Mouse (Mus musculus): ENCODE measurements at regions not wholly inside any gene's neighbourhood (a gene's known extent, or its start where the extent isn't known, plus 50 kb on each side); places are given as distances from the start of the nearest gene placed in this dataset.

DNA sequence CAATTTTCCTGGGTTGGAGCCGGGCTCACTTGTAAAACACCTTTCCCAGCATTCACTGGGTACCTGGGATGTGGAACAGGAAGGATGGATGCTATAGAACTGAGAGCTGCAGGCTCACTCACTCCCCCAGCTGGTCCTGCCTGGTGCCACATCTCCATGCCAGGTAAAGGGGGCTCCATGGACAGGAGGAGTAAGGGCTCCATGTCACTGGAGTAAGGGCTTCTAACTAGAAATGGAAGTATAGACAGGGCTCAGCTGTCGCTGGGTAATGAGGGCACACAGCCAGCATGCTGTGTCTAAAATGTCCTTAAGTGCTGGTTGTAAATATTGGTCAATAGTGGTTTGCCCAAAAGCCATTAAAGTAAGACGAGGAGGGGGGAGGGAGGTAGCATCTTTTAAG lies 99.4 kb upstream of the Gpr12 start:
- DNase-seq (ENCODE audit: low spot score), result no peak

DNA sequence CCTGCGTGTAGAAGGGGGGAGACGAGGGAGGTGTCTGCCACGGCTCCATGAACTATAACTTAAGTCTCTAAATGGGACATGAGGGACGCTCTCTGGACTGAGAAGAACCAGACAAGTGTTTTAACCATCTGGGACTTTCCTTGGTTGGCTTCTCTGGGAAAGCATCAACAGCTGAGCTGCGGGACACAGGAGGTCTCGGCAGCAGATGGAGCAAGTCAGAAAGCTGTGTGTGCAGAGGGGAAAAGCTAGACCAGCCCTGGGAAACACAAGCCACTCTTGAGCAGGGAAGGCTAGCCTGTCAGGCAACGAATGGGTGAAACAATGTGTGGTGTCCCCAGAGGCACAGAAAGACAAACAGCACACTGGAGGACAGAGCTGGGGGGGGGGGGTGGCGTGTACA lies 98.5 kb upstream of the Gpr12 start:
- DNase-seq (ENCODE audit: low spot score), result no peak

DNA sequence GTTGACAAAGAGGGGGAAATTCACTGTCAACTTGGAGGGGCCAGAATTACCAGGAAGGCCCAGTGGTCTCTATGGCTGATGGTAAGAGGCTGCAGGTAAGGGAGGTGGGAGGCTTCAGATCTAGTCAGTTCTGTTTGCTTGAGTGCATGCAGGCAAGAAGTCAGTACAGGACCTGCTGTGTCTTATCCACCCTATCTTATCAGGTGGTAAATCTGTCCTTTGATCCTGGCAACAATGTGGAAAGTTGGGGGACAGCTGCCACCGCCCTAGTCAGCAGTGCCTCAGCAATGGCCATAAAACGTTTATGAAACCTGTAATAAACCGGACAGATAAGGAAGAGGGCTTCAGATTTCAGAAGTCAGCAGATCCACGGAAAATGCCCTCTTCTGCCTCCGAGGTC lies 97.9 kb upstream of the Gpr12 start:
- DNase-seq (ENCODE audit: low spot score), result no peak

DNA sequence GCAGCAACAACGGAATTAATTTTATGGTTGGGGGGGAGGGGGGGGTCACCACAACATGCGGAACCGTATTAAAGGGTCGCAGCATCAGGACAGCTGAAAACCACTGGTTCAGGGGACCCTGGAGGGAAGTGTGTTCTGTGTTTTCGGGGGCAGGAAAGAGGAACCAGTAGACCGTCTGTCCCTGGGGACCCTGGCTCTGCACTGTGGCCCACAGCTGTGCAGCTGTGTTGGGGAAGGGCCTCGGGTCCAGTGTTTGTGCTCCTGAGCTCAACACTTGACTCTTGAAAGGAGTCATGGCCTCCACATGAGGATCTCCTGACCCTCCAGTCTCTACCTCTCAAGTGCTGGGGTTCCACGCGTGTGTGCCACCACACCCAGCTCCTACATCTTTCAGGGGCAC lies 96.5 kb upstream of the Gpr12 start:
- no peak for DNase-seq (ENCODE audit: low spot score)

DNA sequence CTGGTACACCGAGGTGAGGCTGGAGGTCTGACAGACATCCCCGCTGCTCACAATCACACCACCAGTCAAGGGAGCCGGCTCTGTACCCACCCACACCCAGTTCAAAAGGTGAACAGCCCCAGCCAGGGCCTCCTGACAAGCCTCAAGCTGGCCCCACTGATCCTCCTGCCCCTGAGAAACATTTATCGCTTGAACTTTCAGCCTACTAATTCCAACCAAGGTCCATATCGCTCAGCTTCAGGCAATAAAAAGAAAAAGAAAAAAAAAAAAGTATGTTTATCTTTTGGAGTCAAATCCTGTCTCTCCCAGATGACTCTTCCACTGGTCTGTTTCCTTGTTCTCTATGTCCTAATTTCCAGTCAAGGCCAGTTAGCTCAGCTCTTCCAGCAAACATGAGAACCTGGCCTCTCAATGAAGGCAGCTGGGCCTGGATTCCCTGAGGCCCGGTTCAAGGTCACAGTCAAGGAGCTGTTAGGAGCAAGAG lies 94.2 kb upstream of the Gpr12 start:
- DNase-seq (ENCODE audit: low spot score), result no peak

DNA sequence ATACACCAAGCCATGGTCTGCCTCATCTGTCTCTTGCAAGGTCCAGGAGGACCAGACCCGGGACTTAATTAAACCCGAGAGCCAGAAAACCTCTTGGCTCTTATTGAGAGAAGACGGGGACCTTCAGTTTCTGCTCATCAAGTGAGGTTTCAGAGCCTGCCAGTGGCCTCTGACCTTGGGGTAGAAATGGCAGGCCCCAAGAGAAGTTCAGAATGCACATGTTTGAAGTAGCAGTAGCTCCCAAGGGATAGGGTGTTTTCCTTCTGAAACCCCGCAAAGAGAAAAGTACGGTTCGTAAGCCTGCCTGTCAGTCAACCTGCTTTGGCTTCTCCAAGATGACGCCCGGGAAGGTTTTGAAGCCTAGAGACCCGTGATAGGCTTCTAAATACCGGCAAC lies 93.7 kb upstream of the Gpr12 start:
- DNase-seq (ENCODE audit: low spot score), result no peak

DNA sequence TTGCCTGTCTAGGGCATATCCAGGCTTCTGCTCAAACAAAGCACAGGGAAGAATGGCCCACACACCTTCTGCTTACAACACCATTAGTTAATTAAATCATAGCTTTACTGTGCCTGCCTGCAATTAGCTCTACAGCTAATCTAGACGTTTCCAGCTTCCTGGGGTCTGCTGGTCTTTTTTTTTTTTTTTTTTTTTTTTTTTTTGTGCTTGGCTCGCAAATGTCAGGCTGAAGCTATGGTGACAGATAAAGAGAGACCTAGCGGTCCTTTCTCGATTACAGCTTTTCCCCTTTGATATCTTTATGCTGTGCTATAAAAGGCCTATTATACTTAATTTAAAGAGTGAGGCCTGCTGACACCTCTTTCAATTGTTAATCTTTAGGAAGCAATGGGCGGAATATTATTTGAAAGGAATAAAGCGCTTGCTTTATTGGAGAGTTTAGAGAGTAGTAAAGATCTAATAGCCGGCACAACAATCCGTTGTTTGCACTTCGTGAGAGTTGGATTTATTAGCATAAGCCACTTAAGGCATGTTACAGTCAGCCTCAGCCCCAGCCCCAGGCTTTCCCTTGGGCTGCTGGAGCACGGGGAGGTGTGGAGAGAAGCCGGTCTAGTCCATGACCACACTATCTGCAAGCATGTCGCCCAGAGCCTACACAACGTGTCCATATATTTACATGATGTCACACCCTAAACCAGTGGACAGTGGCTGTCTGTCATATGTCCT lies 93.2 kb upstream of the Gpr12 start:
- DNase-seq (ENCODE audit: low spot score), result no peak

DNA sequence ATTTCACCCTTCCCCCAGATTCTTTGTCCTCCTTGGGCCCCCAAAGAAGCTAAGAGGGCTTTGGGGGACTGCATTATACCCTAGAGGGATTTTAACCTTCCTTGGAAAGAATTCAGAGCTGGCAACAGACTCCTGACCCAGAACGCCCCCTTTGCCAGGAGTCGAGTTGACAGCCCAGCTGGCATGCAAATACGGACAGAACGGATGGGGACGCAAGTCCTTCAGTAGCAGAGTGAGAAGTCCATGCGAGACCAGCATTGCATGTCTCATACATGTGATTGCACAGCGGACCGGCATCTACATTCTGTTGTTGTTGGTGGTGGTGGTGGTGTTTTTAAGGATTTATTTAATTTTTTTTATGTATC lies 92.1 kb upstream of the Gpr12 start:
- DNase-seq (ENCODE audit: low spot score), result no peak

DNA sequence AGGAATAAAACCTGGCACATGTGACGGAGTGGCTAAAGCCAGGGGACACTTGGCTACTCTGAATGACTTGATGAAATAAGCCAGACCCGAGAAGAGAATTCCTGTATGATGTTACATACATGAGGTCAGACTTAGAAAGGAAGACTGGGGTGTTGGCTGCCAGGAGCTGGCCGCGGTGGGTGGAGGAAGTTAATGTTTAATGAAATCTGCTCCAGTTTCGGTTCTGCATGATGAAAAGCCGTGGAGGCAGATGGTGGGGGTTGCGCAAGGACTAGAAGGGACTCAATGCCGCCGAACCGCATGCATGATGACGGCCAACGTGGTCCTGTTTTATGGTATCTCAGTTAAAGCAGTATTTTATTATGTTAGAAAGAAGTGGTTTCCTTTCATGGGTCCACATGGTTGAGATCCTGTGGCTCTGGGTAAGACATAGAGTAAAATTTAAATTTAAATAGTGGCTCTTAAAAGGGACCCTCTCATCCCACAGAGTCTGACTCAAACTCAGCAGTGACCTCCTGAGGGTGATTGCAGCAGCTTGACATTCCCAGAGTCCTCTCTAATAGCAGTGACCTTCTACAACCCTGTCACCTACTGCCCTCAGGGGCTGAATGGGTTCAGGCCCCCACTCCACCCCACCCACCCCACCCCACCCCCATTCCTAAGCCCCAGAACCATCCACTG lies 91.6 kb upstream of the Gpr12 start:
- no peak for DNase-seq (ENCODE audit: low spot score)

DNA sequence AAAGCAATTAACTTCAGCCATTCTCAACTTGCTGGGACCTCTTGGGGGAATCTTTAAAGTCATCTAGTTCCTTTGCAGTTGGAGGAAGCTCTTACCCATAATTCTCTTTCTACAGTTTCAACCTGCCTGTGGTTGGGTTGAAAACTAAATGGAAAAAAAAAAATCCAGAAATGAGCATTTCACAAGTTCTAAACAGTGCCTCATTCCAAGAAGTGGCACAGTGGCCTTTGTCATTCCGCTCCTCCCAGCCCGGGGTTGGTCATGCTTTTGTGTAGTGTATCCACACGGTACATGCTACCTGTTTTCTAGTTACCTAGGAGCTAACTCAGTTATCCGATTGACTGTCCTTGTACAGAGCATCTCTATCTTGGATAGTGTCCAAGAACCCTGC lies 90.8 kb upstream of the Gpr12 start:
- no peak for DNase-seq (ENCODE audit: low spot score)

DNA sequence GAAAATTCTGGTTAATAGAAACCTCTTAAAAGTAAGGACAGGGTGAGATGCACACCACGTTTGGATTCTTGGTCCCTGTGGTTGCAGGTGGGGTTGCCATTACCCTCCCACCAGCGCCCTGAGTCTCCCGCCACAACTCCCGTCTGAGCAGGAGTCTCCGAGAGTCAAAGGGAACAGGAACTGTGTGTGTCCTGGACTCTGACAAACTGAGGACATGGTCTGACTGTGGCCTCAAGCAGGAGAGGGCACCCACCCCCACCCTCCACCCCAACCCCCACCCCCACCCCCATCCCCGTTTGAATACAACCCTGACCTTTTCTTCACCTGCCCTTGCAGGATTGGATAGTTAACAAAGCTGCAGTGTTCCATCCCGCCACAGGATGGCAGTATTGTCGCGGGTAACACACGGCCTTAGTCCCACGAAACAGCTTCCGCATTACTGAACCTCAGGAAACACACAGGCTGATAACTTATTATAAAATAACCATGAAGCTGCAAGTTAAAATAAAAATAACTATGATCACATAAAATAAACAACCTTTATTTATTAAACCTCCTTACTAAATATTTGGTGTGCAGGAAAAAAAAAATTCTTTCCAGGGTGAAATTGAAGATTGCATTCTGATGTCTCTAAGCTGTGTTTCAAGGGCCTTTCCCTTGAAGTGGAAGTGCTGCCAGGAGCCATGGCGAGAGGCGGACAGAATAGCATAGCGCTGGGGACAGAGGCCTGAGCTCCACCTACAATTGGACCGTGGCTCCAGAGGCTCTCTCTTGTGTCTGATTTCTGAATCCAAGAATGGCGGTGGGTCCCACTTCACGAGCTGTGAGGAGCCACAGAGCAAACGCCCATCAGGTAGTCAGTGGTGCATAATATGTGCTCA lies 90.2 kb upstream of the Gpr12 start:
- DNase-seq (ENCODE audit: low spot score), result peak; percentile 31

DNA sequence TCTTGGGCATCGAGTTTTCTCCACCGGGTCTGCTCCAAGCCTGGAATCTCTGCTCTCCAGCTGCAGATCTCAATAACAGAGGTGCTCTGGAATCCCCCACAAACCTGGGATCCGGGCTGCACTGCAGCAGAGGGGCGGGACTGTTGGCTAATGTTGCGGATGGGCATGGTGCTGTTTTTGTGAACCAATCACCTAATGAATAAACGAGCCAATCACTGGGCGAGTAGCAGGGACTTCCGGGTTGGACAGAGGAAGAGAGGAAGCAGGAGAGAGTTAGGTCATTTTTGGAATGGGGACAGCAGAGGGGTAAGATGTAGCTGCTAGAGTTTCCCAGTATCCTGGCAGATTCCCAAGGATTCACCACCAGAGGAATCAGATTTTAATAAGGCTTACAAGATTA lies 76.7 kb upstream of the Gpr12 start:
- no peak for DNase-seq (ENCODE audit: low spot score)

DNA sequence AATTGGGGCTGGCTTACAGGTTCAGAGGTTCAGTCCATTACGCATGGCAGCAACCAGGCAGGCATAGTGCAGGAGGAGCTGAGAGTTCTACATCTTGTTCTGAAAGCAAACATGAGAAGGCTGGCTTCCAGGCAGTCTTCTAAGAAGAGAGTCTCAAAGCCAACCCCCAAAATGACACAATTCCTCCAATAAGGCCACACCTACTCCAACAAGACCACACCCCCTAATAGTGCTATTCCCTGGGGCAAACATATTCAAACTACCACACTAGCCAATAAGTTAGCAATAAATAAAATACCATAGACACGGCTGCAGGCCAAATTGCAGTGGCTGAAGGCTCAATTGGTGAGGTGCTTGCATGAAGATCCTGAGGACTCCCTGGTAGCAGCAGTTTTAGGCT lies 72.2 kb upstream of the Gpr12 start:
- DNase-seq (ENCODE audit: low spot score), result no peak

DNA sequence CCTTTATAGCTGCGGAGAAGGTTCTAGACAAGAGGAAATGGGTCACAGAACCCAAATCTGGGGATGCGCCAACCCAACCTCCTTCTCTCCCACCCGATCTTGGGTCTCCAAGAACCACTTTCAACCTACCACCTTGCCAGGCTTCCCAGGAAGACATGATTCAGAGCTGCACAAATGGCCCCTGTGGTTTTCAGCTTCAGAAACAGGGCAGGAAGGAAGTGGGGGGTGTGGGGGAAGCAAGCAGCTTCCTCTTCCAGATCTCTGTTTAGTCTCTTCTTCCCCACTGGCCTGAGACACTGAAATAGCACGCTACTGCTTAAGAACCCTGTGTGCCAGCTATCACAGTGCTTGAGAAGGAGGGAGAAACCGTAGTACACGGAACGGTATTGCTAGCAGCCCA lies 70.4 kb upstream of the Gpr12 start:
- no peak for DNase-seq (ENCODE audit: low spot score)

DNA sequence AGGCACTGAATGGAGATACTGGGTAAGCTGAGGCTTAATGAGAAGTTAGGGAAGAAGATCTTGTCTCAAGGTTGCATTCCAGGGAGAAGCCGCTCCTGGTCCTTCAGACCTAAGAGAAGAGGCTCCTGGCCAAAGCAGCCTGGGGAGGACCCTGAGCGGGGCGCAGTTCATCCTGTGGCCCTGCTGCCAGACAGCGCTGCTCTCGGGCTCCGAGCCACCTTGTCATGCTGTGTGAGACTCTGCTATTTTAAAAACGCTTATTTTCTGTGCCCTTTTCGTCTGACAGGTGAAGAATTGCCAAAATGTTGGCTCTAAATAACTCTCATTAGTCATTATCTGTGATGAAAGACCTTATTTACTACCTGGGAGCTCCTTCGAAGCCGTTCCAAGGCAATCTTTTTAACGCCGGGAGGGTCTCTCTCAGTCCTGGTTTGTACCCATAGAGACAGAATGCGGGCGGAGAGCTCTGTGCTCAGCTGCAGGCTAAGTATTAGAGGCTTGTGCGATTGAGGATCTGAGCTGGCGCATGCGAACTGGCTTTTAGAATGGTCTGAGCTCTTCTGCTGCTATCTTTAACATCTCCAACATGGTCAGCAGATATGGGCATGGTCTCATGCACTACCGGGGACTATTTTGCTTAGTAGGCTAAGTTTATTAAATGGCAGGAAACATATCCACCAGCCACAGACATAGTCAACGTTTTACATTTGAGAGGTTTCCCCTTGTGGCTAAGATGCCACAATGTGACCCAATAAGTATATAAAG lies 68.8 kb upstream of the Gpr12 start:
- no peak for DNase-seq (ENCODE audit: low spot score)

DNA sequence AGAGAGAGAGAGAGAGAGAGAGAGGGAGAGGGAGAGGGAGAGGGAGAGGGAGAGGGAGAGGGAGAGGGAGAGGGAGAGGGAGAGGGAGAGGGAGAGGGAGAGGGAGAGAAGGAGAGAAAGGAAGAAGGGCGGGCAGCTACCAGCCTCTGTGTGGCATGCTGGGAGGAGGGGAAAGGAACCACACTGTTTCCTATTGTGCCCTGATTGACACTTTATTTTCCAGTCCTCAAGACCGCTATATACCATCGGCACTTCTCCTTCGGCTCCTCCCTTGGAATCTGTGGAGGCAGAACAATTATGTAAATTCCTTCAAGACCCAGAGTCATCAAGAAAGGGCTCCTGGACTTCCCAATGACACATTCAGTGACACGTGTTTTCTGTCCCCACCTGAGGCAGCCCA lies 67.8 kb upstream of the Gpr12 start:
- DNase-seq (ENCODE audit: low spot score), result no peak

DNA sequence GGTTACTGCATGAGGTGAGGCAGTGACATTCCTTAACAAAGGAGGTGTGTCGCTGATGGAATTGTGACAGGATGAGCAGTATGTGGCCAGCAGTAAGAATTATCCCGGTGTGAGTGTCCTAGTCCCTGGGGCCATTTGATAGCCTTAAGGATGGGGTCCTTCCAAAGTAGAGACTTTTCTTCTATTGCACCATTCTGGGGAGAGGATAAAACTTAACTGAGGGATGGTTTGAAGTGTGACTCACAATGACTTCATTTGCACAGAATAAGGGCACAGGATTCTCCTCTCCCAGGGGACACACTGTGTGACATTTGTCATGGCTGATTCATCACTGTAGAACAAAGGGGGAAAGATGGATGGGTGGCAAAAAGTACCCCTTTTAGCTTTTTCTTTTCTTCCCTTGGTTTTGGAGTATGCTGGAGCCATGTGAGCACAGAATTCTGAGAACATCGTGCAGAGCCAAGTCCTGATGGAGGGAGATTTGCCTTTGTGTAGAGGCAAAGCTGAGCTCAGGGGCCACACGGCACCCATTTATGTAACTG lies 63.6 kb upstream of the Gpr12 start:
- no peak for DNase-seq (ENCODE audit: low spot score)

DNA sequence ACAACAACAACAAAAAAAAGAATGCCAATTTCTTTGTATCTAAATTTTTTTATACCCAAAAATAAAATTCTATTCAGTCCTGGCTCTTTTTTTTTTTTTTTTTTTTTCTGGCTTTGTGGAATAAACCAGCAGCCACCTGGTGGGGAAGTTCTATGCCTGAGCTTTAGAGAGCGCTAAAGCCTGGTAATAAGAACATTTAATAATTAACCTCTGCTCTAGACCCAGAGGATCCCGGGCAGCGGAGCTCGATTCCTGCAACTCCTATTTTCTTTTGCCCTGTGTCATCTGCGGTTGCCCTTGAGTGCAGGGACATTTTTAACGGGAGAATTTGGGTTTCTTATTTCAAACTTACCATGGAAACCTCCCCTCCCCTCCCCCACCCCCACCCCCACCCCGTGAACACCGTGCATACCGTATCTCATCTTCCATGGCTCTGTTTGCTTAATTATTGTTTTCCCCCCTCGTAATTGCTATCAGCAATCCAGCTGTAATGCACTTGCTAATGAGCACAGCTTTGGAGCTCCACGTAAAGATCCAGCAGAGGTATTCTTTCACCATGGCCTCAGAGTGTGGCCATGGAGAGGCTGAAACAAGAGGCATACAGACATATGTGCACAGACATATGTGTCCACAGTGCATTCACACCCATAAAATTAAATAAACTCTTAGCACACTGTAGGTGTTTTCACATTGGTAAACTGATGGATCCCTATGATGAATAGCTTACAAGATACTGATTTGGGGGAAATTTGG lies 62.8 kb upstream of the Gpr12 start:
- DNase-seq (ENCODE audit: low spot score), result no peak

DNA sequence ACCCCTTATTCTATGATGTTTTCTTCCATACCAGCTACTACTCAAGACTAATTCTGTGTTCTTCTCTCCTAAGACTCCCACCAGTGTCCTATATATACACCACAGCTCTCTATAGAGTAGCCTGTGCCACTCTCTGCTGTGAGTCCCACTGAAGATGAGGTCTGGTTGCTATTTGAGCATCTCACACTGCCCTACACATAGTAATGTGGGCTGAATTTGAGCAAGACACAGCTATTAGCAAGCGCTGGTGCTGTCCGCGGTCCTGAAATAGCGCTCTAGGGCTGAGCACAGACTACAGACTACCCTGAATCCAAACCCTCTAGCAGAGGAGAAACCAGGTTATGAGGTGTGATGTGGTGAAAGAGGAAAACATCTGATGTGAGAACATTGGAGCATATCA lies 59.5 kb upstream of the Gpr12 start:
- peak; percentile 51 for DNase-seq (ENCODE audit: low spot score)

DNA sequence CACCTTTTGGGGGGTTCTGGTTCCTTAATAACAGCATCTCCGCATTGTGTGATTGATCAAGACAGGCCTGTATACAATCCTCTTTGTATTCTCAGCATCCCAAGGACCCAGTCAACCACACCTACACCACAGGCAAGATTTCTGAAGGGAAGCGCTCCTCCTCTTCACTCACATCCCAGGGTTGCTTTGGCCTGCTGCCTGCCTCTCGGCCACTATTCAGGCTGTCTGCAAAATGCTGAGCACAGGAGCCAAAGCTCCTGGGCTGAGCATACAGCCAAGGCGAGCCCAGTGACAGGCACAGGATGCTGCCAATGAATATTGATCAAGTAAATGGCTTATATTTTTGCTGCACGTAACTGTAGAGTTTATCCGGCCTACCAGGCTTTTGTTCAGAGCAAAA lies 56.9 kb upstream of the Gpr12 start:
- no peak for DNase-seq (ENCODE audit: low spot score)

DNA sequence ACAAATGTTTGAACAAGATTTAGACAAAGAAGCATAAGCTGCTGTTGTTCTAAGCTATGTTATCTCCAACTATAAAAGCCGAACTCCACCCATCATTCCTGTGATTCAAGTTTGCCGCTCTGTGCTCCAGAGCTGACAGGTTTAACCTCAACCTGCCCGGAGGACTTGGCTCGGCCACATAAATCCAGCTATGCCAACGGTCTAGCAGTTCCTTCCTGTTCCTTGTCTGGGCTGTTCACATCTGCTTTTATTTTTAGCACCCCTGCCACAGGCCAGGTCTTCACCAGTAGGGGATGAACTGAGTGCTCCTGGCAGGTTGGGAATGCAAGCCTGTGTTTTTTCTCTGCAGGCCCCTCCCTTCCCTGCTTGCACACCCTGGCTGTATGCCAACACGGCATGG lies 51.8 kb upstream of the Gpr12 start:
- no peak for DNase-seq (ENCODE audit: low spot score)

All from ovary, postnatal 10 days (tissue).